ENCODE assay signal across 30 mouse cellular contexts in the genomic region with DNA sequence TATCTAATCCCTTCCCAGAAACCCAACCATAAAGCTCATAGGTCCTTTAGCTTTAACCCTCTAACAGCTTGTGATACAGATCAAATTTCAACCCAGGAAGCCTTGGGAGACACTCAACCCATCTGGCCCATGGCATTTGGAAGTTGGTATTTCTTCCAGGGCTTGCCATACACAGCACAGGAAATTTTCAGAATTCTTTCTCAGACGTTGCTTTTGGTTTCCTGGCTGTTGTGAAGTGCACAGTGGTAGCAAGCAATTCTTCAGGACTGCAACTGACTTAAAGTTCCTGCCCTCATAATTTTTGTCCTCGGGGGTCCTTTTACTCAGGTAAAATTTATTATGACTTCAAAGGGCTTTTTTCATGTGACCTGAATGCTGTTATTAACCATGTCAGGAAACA.
DNase-seq lines count a peak whose midpoint lies in the region; ATAC-seq and TF ChIP-seq lines count a peak whose summit lies in the region.
"Had no signal": no experiment of that assay in that cellular context is flagged by ENCODE, and none has a peak within 500 bp of the region (broad histone marks: within the 10 kb centered on the region; RNA-seq: fewer than 3 reads in every experiment).

No protein-coding gene starts in this region.

- H3K4me3 ChIP-seq in layer of hippocampus, adult 2 months, result no peak overlapping the region
- no peak overlapping the region for H3K4me3 ChIP-seq in embryonic facial prominence, embryonic 14.5 days (ENCODE audit: low read depth, low read length)
- H3K4me3 ChIP-seq in limb, embryonic 14.5 days (replicated peaks; ENCODE audit: low read length), result no peak overlapping the region
- H3K4me3 ChIP-seq: embryonic facial prominence, embryonic 15.5 days; forebrain, embryonic 15.5 days; hindbrain, embryonic 10.5 days; hindbrain, embryonic 15.5 days; midbrain, embryonic 10.5 days; midbrain, embryonic 15.5 days had no signal

- TF ChIP-seq POLR2A in limb, embryonic 14.5 days (IDR thresholded peaks at IDR 0.05; ENCODE audit: borderline replicate concordance, extremely low read depth, insufficient read depth, insufficient read length), result no peak

- H3K27me3 ChIP-seq in embryonic facial prominence, embryonic 14.5 days (replicated peaks; ENCODE audit: control insufficient read depth, insufficient read depth, low read length), result no peaks in the 10 kb centered on the region
- H3K27me3 ChIP-seq in limb, embryonic 14.5 days (ENCODE audit: control insufficient read depth, insufficient read depth, low read length), result no peaks in the 10 kb centered on the region
- H3K27me3 ChIP-seq: embryonic facial prominence, embryonic 15.5 days; forebrain, embryonic 15.5 days; hindbrain, embryonic 15.5 days; midbrain, embryonic 15.5 days had no signal

- no peak overlapping the region for H3K9ac ChIP-seq in embryonic facial prominence, embryonic 14.5 days (ENCODE audit: low read depth, low read length)
- no peak overlapping the region for H3K9ac ChIP-seq in limb, embryonic 14.5 days (ENCODE audit: low read depth, low read length, severe bottlenecking)
- H3K9ac ChIP-seq: embryonic facial prominence, embryonic 15.5 days; forebrain, embryonic 15.5 days; hindbrain, embryonic 15.5 days; liver, embryonic 14.5 days; lung, embryonic 14.5 days; midbrain, embryonic 15.5 days had no signal

- no peak for TF ChIP-seq CTCF in layer of hippocampus, adult 2 months (conservative IDR thresholded peaks at IDR 0.05)

- H3K9me3 ChIP-seq in embryonic facial prominence, embryonic 14.5 days (ENCODE audit: control insufficient read depth, low read length), result no peaks in the 10 kb centered on the region
- H3K9me3 ChIP-seq in limb, embryonic 14.5 days (ENCODE audit: control insufficient read depth, low read length), result no peaks in the 10 kb centered on the region
- H3K9me3 ChIP-seq: embryonic facial prominence, embryonic 15.5 days; forebrain, embryonic 15.5 days; hindbrain, embryonic 10.5 days; hindbrain, embryonic 15.5 days; midbrain, embryonic 10.5 days; midbrain, embryonic 15.5 days had no signal

- H3K4me2 ChIP-seq in embryonic facial prominence, embryonic 14.5 days (ENCODE audit: low read depth, low read length), result 0 out of 2 replicates have a peak overlapping the region, but pooled peaks have one; percentile 1
- H3K4me2 ChIP-seq in limb, embryonic 14.5 days (replicated peaks; ENCODE audit: low read depth, low read length, severe bottlenecking), result 0 out of 2 replicates have a peak overlapping the region, but pooled peaks have one; percentile 7
- H3K4me2 ChIP-seq: embryonic facial prominence, embryonic 15.5 days; forebrain, embryonic 15.5 days; hindbrain, embryonic 15.5 days; lung, embryonic 14.5 days; midbrain, embryonic 15.5 days had no signal

- peak; percentile 41; the same call in 1 of the 2 replicates for ATAC-seq in embryonic facial prominence, embryonic 14.5 days (ENCODE audit: low read depth)
- no peak; the same call in 1 of the 2 replicates for ATAC-seq in limb, embryonic 14.5 days (ENCODE audit: low FRiP score, low read depth)
- ATAC-seq: forebrain, embryonic 15.5 days; inflammation-experienced regulatory T-cells, adult 6 months; midbrain, embryonic 15.5 days had no signal

- peak; percentile 20 to 32 for DNase-seq in cerebellum, postnatal 10 days
- DNase-seq in cerebellum, adult 9-11 months, result no peak
- DNase-seq in layer of hippocampus, adult 2 months (ENCODE audit: low spot score in 2 of 2), result no peak
- no peak for DNase-seq in layer of hippocampus, postnatal 25 days (ENCODE audit: extremely low spot score in 1 of 2, low spot score in 1 of 2)
- DNase-seq in embryonic facial prominence, embryonic 14.5 days (ENCODE audit: low spot score), result peak; percentile 47
- peak; percentile 25 for DNase-seq in limb, embryonic 14.5 days (ENCODE audit: low spot score)
- DNase-seq in left cerebral cortex, postnatal 14 days (ENCODE audit: low spot score in 2 of 2), result no peak
- DNase-seq in lung, adult 18-20 months, result no peak
- DNase-seq: adrenal gland, postnatal 14 days; cerebellum, adult 11 months; cerebellum, adult 9-10 months; gastrocnemius, postnatal 14 days; heart, postnatal 14 days; kidney, adult 11 months; kidney, postnatal 4 days; liver; lung, postnatal 14 days; right cerebral cortex, postnatal 4 days; thymus, adult 2 months; thymus, postnatal 36 days had no signal

- peak overlapping the region; percentile 63 for H3K27ac ChIP-seq in layer of hippocampus, adult 2 months
- H3K27ac ChIP-seq in embryonic facial prominence, embryonic 14.5 days (replicated peaks; ENCODE audit: low read depth, low read length), result no peak overlapping the region
- H3K27ac ChIP-seq in limb, embryonic 14.5 days (replicated peaks; ENCODE audit: low read depth, low read length), result peak overlapping the region; percentile 48; the same call in 1 of the 2 replicates
- H3K27ac ChIP-seq: embryonic facial prominence, embryonic 15.5 days; forebrain, embryonic 15.5 days; hindbrain, embryonic 10.5 days; hindbrain, embryonic 15.5 days; liver, embryonic 14.5 days; midbrain, embryonic 10.5 days; midbrain, embryonic 15.5 days; stomach, postnatal 0 days had no signal

- intact Hi-C loops in left cerebral cortex, postnatal 14 days (cut with DNase I), result no loop called here

- no peaks in the 10 kb centered on the region for H3K36me3 ChIP-seq in embryonic facial prominence, embryonic 14.5 days (ENCODE audit: control insufficient read depth, insufficient read depth, low read length)
- no peaks in the 10 kb centered on the region for H3K36me3 ChIP-seq in limb, embryonic 14.5 days (ENCODE audit: control insufficient read depth, insufficient read depth, low read length)
- H3K36me3 ChIP-seq: embryonic facial prominence, embryonic 15.5 days; forebrain, embryonic 15.5 days; hindbrain, embryonic 10.5 days; hindbrain, embryonic 15.5 days; midbrain, embryonic 10.5 days; midbrain, embryonic 15.5 days had no signal

- WGBS in embryonic facial prominence, embryonic 14.5 days, result 13% methylated on average over 2 of the region's 2 CpGs
- WGBS in limb, embryonic 14.5 days, result 2% methylated on average over 2 of the region's 2 CpGs

- 0 out of 2 replicates have a peak, but pooled peaks cover 4% of the 10 kb centered on the region for H3K4me1 ChIP-seq in embryonic facial prominence, embryonic 14.5 days (ENCODE audit: control insufficient read depth, insufficient read depth, low read length)
- H3K4me1 ChIP-seq in limb, embryonic 14.5 days (ENCODE audit: control insufficient read depth, insufficient read depth, low read length), result peaks cover 8% of the 10 kb centered on the region
- H3K4me1 ChIP-seq: embryonic facial prominence, embryonic 15.5 days; hindbrain, embryonic 15.5 days; midbrain, embryonic 15.5 days had no signal

Comparison
In these comparisons a context has a peak if more than half of its experiments do, and no peak if none do; other contexts are left out.
1. DNase-seq: peak in cerebellum, postnatal 10 days (2 of 2), embryonic facial prominence, embryonic 14.5 days (single experiment) and limb, embryonic 14.5 days (single experiment); none in cerebellum, adult 9-11 months (single experiment), layer of hippocampus, adult 2 months (0 of 2), layer of hippocampus, postnatal 25 days (0 of 2), left cerebral cortex, postnatal 14 days (0 of 2) and lung, adult 18-20 months (0 of 2).